Mouse (Mus musculus): ENCODE measurements at regions not wholly inside any gene's neighbourhood (a gene's known extent, or its start where the extent isn't known, plus 50 kb on each side); places are given as distances from the start of the nearest gene placed in this dataset.

- Histone ChIP-seq H3K79me2 (replicated peaks; ENCODE audit: control insufficient read depth, extremely low read depth, insufficient read depth, poor library complexity, severe bottlenecking) (no peaks in the 10 kb centered on the region), H3K9ac (ENCODE audit: insufficient read depth, low read depth) (no peak overlapping the region), H3K4me3 (replicated peaks in 1 of 3; ENCODE audit: low read depth in 2 of 3, low read length in 2 of 3, poor library complexity in 1 of 3) (no peak overlapping the region), H3K27me3 (replicated peaks) (no peaks in the 10 kb centered on the region), H3K9me3 (replicated peaks; ENCODE audit: low read length) (peaks cover 10% of the 10 kb centered on the region), H3K4me2 (ENCODE audit: insufficient read depth, low read depth, poor library complexity, severe bottlenecking) (no peak overlapping the region), H3K4me1 (ENCODE audit: control insufficient read depth in 1 of 2, insufficient read depth in 2 of 2) (peaks cover 0 to 3% of the 10 kb centered on the region in 2 experiments; a peak in 2 of 4 replicates), H3K36me3 (replicated peaks in 1 of 2; ENCODE audit: control insufficient read depth in 1 of 2, insufficient read depth in 1 of 2, low read length in 1 of 2) (no peaks in the 10 kb centered on the region), H3K27ac (ENCODE audit: insufficient read depth, low read depth) (no peak overlapping the region)
- in situ Hi-C loops (cut with MboI; ENCODE audit: low pct_ligation_motif_present, low pct_unique_long_range_greater_than_20kb, low sequenced_read_pairs) (no loop called here), dilution Hi-C loops (cut with MboI; ENCODE audit: extremely low pct_ligation_motif_present, extremely low pct_unique_long_range_greater_than_20kb, low sequenced_read_pairs) (no loop called here)
- TF ChIP-seq MAFK (IDR thresholded peaks at IDR 0.05; ENCODE audit: insufficient replicate concordance, low read length) (no peak), MAZ (IDR thresholded peaks at IDR 0.05; ENCODE audit: low read depth, low read length) (no peak), NELFE (IDR thresholded peaks at IDR 0.05; ENCODE audit: low read depth, low read length) (no peak), POLR2AphosphoS2 (IDR thresholded peaks at IDR 0.05; ENCODE audit: low read depth, low read length) (no peak), UBTF (IDR thresholded peaks at IDR 0.05; ENCODE audit: low read depth, low read length) (no peak), RCOR1 (conservative IDR thresholded peaks at IDR 0.05; ENCODE audit: low read depth, low read length) (no peak), E2F4 (IDR thresholded peaks at IDR 0.05; ENCODE audit: insufficient replicate concordance, low read depth, low read length) (no peak), CHD2 (IDR thresholded peaks at IDR 0.05; ENCODE audit: low read length) (no peak), USF1 (IDR thresholded peaks at IDR 0.05; ENCODE audit: low read depth, low read length) (no peak), HCFC1 (IDR thresholded peaks at IDR 0.05; ENCODE audit: low read depth, low read length) (no peak), EP300 (IDR thresholded peaks at IDR 0.05; ENCODE audit: low read length) (no peak), ZKSCAN1 (IDR thresholded peaks at IDR 0.05; ENCODE audit: borderline replicate concordance, low read depth, low read length) (no peak), CTCF (conservative IDR thresholded peaks at IDR 0.05 in 1 of 2, IDR thresholded peaks at IDR 0.05 in 1 of 2; ENCODE audit: low read depth in 2 of 2, low read length in 2 of 2) (no peak), BHLHE40 (IDR thresholded peaks at IDR 0.05; ENCODE audit: low read depth, low read length) (no peak), SMC3 (IDR thresholded peaks at IDR 0.05; ENCODE audit: low read depth, low read length) (no peak), MXI1 (IDR thresholded peaks at IDR 0.05; ENCODE audit: low read depth, low read length) (no peak), MAX (IDR thresholded peaks at IDR 0.05; ENCODE audit: low read length) (no peak), RAD21 (IDR thresholded peaks at IDR 0.05; ENCODE audit: low read depth, low read length) (no peak)
- DNase-seq (ENCODE audit: extremely low read depth) = no peak
Observed at GRCm38 (mm10) chr13:41925211-41925610, 77.7 kb upstream of the Adtrp start.

- H3K4me1 ChIP-seq (ENCODE audit: control insufficient read depth in 1 of 2, insufficient read depth in 2 of 2) = peaks cover 0 to 3% of the 10 kb centered on the region in 2 experiments; a peak in 2 of 4 replicates
- in situ Hi-C loops (cut with MboI; ENCODE audit: low pct_ligation_motif_present, low pct_unique_long_range_greater_than_20kb, low sequenced_read_pairs) = no loop called here
- H3K79me2 ChIP-seq (replicated peaks; ENCODE audit: control insufficient read depth, extremely low read depth, insufficient read depth, poor library complexity, severe bottlenecking) = no peaks in the 10 kb centered on the region
- no peak overlapping the region for H3K9ac ChIP-seq (ENCODE audit: insufficient read depth, low read depth)
- TF ChIP-seq TBP (conservative IDR thresholded peaks at IDR 0.05; ENCODE audit: low read depth, low read length) (no peak), BHLHE40 (IDR thresholded peaks at IDR 0.05; ENCODE audit: low read depth, low read length) (no peak), CHD2 (IDR thresholded peaks at IDR 0.05; ENCODE audit: low read length) (no peak), SIN3A (IDR thresholded peaks at IDR 0.05; ENCODE audit: low read length) (no peak), CHD1 (IDR thresholded peaks at IDR 0.05; ENCODE audit: low read depth, low read length) (no peak), ZNF384 (IDR thresholded peaks at IDR 0.05; ENCODE audit: low read depth, low read length) (no peak), RAD21 (IDR thresholded peaks at IDR 0.05; ENCODE audit: low read depth, low read length) (no peak), PAX5 (IDR thresholded peaks at IDR 0.05; ENCODE audit: low read length) (no peak), NELFE (IDR thresholded peaks at IDR 0.05; ENCODE audit: low read depth, low read length) (no peak), RCOR1 (conservative IDR thresholded peaks at IDR 0.05; ENCODE audit: low read depth, low read length) (no peak), JUN (IDR thresholded peaks at IDR 0.05; ENCODE audit: insufficient read depth, low read depth, low read length) (no peak)
- dilution Hi-C loops (cut with MboI; ENCODE audit: extremely low pct_ligation_motif_present, extremely low pct_unique_long_range_greater_than_20kb, low sequenced_read_pairs) = no loop called here
- H3K36me3 ChIP-seq (replicated peaks in 1 of 2; ENCODE audit: control insufficient read depth in 1 of 2, insufficient read depth in 1 of 2, low read length in 1 of 2) = no peaks in the 10 kb centered on the region
- H3K4me2 ChIP-seq (ENCODE audit: insufficient read depth, low read depth, poor library complexity, severe bottlenecking) = no peak overlapping the region
- H3K4me3 ChIP-seq (replicated peaks in 1 of 3; ENCODE audit: low read depth in 2 of 3, low read length in 2 of 3, poor library complexity in 1 of 3) = no peak overlapping the region
- peaks cover 2% of the 10 kb centered on the region for H3K9me3 ChIP-seq (replicated peaks; ENCODE audit: low read length)
- no peak for DNase-seq (ENCODE audit: extremely low read depth)
- no peaks in the 10 kb centered on the region for H3K27me3 ChIP-seq (replicated peaks)
- no peak overlapping the region for H3K27ac ChIP-seq (ENCODE audit: insufficient read depth, low read depth)
Observed at GRCm38 (mm10) chr13:41921178-41921577, 73.7 kb upstream of the Adtrp start.
